Mouse (Mus musculus): ENCODE data around the gene Naa80. TPM values are rescaled to one million over a fixed set of nuclear protein-coding genes. Genes with fewer than 3 reads are reported as not detected.

The Naa80 gene
- polyA plus RNA-seq, 1 experiment: 58.7 TPM

Other genes with a start within 250 kb of the Naa80 start
- 23.0 and 28.6 TPM in 2 replicates for gene Hemk1, start 240.5 kb upstream of the Naa80 start, polyA plus RNA-seq (2012; rRNA removed)
- 0.61 and 0.66 TPM in 2 replicates for gene 6430571L13Rik, start 238.3 kb upstream of the Naa80 start, polyA plus RNA-seq (2012; rRNA removed)
- 2.2 TPM in 2 replicates for gene Cacna2d2, start 179.3 kb upstream of the Naa80 start, polyA plus RNA-seq (2012; rRNA removed)
- 54.1 and 56.0 TPM in 2 replicates for gene Tmem115, start 44.9 kb upstream of the Naa80 start, polyA plus RNA-seq (2012; rRNA removed)
- 58.2 and 65.4 TPM in 2 replicates for gene Cyb561d2, start 36.7 kb upstream of the Naa80 start, polyA plus RNA-seq (2012; rRNA removed)
- gene Nprl2, start 36.7 kb upstream of the Naa80 start, polyA plus RNA-seq (2012; rRNA removed): 29.7 and 35.0 TPM in 2 replicates
- 7.9 and 8.4 TPM in 2 replicates for gene Zmynd10, start 31.6 kb upstream of the Naa80 start, polyA plus RNA-seq (2012; rRNA removed)
- 30.9 and 36.8 TPM in 2 replicates for gene Rassf1, start 27.3 kb upstream of the Naa80 start, polyA plus RNA-seq (2012; rRNA removed)
- gene Tusc2, start 15.6 kb upstream of the Naa80 start, polyA plus RNA-seq (2012; rRNA removed): 54.3 and 59.6 TPM in 2 replicates
- 68.6 and 82.6 TPM in 2 replicates for gene Hyal2, start 10.9 kb upstream of the Naa80 start, polyA plus RNA-seq (2012; rRNA removed)
- gene Hyal1, start 2.0 kb upstream of the Naa80 start, polyA plus RNA-seq (2012; rRNA removed): 17.0 and 17.8 TPM in 2 replicates
- 2.4 and 2.6 TPM in 2 replicates for gene Hyal3, start 1.9 kb downstream of the Naa80 start, polyA plus RNA-seq (2012; rRNA removed)
- gene Ifrd2, start 8.8 kb downstream of the Naa80 start, polyA plus RNA-seq (2012; rRNA removed): 30.6 and 32.7 TPM in 2 replicates
- gene Sema3b, start 30.3 kb downstream of the Naa80 start, polyA plus RNA-seq (2012; rRNA removed): 37.2 and 52.8 TPM in 2 replicates
- gene Gnai2, start 56.5 kb downstream of the Naa80 start, polyA plus RNA-seq (2012; rRNA removed): 685 and 710 TPM in 2 replicates
- gene Slc38a3, start 90.6 kb downstream of the Naa80 start, polyA plus RNA-seq (2012; rRNA removed): 10.5 and 12.5 TPM in 2 replicates
- 0.24 TPM in 1 of 2 replicates, not detected in the other for gene Gnat1, start 100.8 kb downstream of the Naa80 start, polyA plus RNA-seq (2012; rRNA removed)
- gene Sema3f, start 131.6 kb downstream of the Naa80 start, polyA plus RNA-seq (2012; rRNA removed): 59.8 and 64.0 TPM in 2 replicates
- gene Rbm5, start 192.1 kb downstream of the Naa80 start, polyA plus RNA-seq (2012; rRNA removed): 59.3 and 73.5 TPM in 2 replicates